Mouse (Mus musculus) telencephalon, adult 2 months (tissue): ENCODE measurements at regions not wholly inside any gene's neighbourhood (a gene's known extent, or its start where the extent isn't known, plus 50 kb on each side); places are given as distances from the start of the nearest gene placed in this dataset.

Experiments
- DNase-seq: peaks from one replicate; pipeline ENCODE4 v3.0.0-alpha.2; 2011; ENCODE audit warnings: low read depth, low spot score

- DNase-seq, result no peak
Observed at GRCm38 (mm10) chr15:103102068-103102840, 64.6 kb downstream of the Smug1 start.

- no peak for DNase-seq
Observed at GRCm38 (mm10) chr15:103100121-103100520, 66.8 kb downstream of the Smug1 start.

GRCm38 (mm10) chr15:103094457-103094856 is 72.4 kb downstream of the Smug1 start:
- no peak for DNase-seq

- DNase-seq, result peak; percentile 84
Observed at GRCm38 (mm10) chr15:103093655-103094054, 73.2 kb downstream of the Smug1 start.

GRCm38 (mm10) chr15:103092496-103092895 is 73.8 kb downstream of the Hoxc4 start:
- no peak for DNase-seq

- DNase-seq, result peak; percentile 32
Observed at GRCm38 (mm10) chr15:103090280-103091164, 71.8 kb downstream of the Hoxc4 start.

- no peak for DNase-seq
Observed at GRCm38 (mm10) chr15:103089852-103090251, 71.1 kb downstream of the Hoxc4 start.

GRCm38 (mm10) chr15:103089440-103089839 is 70.7 kb downstream of the Hoxc4 start:
- no peak for DNase-seq

GRCm38 (mm10) chr15:103087204-103087603 is 68.5 kb downstream of the Hoxc4 start:
- DNase-seq, result no peak

GRCm38 (mm10) chr15:103086672-103087069 is 67.9 kb downstream of the Hoxc4 start:
- DNase-seq, result no peak
